Mouse (Mus musculus): ENCODE data around the gene Slc50a1.

The Slc50a1 gene

DNA sequence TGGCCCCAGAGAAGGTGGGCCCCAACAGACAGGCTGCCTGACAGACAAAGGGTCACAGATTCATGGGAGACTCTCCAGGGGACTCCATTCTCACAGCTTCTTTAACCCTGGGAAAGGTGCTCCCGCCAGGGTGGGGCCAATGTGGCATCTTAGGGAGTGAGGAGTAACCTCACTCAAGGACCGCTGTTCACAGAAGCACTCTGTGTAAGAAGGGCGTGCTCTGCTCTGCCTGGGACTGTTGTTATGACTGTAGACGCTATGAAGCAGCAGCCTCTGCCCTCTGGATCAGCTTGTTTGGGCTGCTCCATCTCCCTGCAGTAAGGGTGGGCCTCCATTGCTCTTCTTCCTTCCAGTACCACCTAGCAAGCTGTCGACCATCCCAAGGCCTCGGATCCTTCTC lies 34.1 kb upstream of the Slc50a1 start:
- TF ChIP-seq GATA4 (IDR thresholded peaks at IDR 0.05; ENCODE audit: insufficient replicate concordance, low read length) = no peak

DNA sequence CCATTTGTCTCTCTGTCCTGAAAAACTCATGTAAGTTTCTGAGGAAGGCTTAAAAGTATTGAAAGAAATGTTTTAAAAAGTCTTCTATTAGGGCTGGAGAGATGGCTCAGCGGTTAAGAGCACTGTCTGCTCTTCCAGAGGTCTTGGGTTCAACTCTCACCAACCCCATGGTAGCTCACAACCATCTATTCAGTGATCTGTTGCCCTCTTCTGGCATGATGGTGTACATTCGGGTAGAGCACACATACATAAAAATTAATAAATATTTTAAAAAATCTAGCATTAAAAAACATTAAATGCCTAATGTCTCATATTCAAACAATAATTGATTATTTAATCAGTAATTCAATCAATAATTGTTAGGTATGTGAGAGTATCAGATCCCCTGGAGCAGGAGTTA lies 30.1 kb upstream of the Slc50a1 start:
- TF ChIP-seq GATA4 (IDR thresholded peaks at IDR 0.05; ENCODE audit: insufficient replicate concordance, low read length) = no peak

DNA sequence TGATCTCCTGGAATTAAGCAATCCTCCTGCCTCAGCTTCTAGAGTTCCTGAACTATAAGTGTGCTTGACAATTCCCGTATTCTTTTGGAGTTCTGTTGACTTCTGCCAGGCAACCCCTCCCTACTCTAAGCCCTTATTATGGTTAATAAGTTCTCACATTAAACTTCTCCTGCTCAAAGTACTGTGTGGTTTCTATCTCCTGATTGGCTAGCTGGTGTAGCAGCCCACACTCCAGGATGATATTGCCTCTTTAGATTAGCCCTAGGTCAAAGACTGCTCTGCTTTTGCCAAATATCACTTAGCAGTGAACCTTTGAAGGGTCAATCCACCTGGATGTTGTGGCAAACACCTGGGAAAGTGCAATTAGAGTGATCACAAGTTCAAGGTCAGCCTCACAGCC lies 29.7 kb upstream of the Slc50a1 start:
- peak; percentile 22; the same call in 1 of the 2 replicates for TF ChIP-seq GATA4 (IDR thresholded peaks at IDR 0.05; ENCODE audit: insufficient replicate concordance, low read length)

DNA sequence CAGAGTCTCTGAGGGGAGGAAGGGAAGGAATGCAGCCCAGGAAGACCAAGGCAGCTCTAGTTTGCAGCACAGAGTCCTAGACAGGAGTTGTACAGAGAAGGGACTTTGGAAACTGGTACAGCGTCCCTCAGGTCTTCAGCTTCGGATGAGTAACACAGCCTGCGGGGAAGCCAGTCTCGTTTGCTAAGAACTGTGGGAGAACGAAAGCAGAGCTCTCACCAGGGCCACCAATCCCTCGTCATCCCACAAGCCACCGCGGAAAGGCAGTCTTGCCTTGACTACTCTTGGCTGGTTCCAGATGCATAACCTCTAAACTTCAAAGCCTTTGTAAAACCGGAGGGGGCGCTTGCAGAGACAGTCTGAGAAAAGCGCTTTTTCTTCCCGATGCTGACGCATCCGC lies 29.1 kb upstream of the Slc50a1 start:
- TF ChIP-seq GATA4 (IDR thresholded peaks at IDR 0.05; ENCODE audit: insufficient replicate concordance, low read length) = no peak

DNA sequence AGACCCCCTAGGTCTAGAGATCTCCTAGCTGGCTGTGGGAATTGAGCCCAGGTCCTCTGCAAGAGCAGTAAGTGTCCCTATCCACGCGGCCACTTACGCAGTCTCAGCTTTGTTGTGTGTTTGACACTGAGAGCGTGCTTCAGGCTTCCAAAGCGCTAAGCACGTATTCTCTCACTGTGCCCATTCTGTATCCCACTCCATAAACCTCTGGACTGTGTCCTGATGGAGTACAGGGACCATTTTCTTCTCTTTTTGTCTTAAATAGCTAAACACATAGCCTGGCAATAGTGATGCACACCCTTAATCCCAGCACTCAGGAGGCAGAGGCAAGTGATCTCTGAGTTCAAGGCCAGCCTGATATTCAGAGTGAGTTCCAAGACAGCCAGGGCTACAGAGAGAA lies 28.5 kb upstream of the Slc50a1 start:
- TF ChIP-seq GATA4 (IDR thresholded peaks at IDR 0.05; ENCODE audit: insufficient replicate concordance, low read length) = no peak

DNA sequence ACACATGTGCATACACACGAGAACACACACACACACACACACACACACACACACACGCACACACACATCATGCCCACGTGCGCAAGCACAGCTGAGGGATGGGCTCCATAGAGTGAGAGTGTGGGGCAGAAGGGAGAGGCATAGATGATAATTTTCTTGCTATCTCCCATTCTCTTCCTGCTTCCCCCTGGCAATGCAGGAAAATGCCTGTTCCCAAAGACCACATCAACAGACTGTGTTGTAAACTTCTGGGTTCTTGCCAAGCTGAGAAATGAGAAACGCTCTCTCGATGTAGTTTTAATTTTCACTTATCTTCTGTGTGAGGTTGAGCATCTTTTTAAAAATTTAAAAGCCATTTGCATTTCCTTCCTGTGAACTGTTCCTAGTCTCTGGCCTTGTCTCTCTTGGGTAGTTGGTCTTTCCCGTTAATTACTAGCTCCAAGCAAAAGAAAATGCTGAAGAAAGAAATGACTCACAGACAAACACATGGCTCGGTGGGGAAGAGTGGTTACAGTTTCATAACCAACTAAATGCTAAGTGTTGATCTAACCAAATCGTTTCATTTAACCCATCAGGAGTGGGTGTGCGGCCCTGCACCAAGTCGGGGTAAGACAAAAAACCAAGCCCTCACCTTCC lies 26.5 kb upstream of the Slc50a1 start:
- peak; percentile 51; the same call in 1 of the 2 replicates for TF ChIP-seq GATA4 (IDR thresholded peaks at IDR 0.05; ENCODE audit: insufficient replicate concordance, low read length)

DNA sequence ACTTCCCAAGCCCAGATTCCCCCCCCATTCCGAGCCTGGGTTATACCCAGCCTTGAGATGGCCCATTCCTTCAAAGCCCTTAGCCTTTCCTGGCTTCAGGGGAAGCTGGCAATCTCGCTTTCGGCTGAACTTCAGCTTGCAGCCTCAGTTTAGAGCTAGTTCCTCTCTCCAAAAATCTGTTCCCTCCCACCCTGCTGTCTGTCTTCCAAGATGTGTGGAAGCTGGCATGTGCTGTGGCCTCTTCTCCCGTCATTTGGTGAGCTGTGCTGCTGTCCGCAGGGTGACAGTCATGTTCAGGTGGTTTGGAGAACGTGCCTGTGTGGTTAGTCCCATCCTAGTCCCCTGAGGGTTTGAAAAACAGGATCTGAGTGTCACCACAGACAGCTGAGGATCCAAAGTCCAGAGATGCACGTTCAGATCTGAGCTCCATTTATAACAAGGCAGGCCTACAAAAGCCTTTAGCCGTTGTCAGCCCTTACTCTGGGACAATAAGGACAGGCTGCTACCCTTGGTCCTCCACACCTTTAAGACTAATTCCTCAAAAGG lies 25.4 kb upstream of the Slc50a1 start:
- TF ChIP-seq GATA4 (IDR thresholded peaks at IDR 0.05; ENCODE audit: insufficient replicate concordance, low read length) = no peak

DNA sequence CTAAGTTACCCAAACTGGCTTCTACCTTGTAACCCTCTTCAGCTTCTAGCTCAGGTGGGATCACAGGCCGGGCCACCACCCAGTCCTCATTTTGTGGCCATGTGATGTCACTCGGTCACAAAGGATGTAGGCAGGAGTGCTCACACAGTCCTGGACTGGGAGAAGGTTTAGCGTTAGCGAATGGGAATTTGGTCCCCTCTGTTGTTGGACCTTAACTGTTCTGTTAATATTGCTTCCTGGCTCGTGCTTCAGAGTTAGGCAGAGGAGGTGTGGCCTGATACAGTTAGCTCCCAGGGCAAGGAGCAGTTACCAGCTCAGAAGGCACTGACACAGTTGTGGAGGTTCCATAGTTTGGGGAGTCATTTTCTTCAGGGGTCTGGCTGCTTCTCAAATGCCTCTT lies 23.8 kb upstream of the Slc50a1 start:
- TF ChIP-seq GATA4 (IDR thresholded peaks at IDR 0.05; ENCODE audit: insufficient replicate concordance, low read length) = no peak

DNA sequence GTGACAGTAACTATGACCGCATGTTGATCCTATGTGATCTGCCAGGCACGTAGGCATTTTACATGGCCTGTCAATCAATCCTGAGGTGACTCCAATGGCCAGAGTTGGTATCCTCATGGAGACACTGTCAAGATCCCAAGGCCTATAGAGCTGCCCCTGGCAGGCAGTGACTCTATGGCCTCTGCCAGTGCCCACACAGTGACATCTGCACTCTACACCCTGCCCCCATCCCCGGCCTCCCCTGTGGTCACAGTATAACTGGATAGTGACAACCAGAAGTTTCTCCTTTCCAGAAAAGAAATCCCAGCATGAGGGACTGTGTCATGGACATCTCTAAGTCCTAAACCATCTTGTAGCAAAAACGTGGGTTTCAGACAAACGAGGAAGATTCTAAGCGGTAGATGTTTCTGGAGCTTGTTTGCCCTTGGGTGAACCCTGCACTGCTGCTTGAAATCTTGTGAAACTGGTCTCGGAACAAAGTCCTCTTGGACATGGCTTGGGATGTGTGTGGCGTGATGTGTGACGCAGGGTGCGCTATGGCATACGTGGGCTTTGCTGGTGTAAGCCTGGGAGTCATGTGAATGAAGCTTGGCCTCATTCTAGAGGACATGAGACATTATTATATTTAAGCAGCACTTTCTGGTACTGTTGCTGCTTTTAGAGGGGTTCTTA lies 23.0 kb upstream of the Slc50a1 start:
- TF ChIP-seq GATA4 (IDR thresholded peaks at IDR 0.05; ENCODE audit: insufficient replicate concordance, low read length) = no peak

DNA sequence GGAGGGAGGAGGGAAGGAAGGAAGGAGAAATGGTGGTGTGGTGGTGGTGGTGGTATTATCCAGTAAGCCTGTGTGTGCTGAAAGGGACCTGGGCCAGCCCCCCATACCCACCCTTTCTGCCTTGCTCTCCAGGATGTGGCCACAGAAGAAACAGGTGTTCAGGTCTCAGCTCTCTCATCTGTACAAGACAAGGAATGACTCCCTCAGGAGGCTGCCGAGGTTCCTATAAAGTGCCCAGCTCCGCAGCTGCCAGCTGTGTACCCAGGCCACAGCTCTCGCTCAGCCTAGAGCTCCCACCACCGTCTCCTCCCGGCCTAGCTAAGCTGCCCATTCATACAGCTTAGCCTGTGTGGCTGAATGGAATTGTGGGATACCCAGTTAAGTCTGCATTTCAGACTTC lies 21.9 kb upstream of the Slc50a1 start:
- no peak for TF ChIP-seq GATA4 (IDR thresholded peaks at IDR 0.05; ENCODE audit: insufficient replicate concordance, low read length)

DNA sequence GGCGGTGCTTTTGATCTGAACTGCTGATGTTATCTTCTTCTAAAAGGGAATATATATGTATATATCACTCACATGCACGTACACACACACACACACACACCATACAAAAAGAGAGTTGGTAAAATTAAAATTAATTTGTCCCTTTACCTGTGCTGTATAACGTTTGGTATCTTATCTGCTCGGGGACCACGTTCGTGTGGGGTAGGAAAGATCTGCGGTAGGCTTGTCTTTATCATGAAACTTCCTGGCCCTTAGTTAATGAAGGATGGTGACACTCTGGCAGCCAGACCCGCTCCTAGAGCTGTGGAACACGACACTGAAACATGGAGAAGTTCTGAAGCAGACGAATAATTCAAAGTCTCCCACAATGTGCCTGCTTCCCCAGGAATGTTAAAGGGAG lies 21.5 kb upstream of the Slc50a1 start:
- TF ChIP-seq GATA4 (IDR thresholded peaks at IDR 0.05; ENCODE audit: insufficient replicate concordance, low read length) = no peak

DNA sequence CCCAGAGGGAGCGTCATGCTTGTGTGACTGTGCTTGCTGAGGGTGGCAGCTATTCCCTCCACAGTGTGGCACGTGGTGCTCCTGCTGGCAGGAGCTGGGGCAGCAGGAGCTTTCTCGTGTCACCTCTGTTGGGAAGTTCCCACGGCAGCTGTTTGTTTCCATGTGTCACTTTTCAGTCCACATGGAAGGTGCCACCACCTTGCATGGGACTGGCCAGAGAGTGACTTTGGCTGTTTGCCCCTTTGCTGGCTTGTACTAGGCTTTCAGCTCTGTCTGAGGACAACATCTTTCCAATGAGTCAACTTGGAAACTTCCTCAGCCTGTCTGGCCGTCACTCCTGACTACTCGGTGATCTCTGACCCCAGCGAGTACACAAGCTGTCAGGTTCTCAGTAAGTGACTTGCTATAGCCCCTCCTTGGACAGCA lies 18.1 kb upstream of the Slc50a1 start:
- TF ChIP-seq GATA4 (IDR thresholded peaks at IDR 0.05; ENCODE audit: insufficient replicate concordance, low read length) = no peak

DNA sequence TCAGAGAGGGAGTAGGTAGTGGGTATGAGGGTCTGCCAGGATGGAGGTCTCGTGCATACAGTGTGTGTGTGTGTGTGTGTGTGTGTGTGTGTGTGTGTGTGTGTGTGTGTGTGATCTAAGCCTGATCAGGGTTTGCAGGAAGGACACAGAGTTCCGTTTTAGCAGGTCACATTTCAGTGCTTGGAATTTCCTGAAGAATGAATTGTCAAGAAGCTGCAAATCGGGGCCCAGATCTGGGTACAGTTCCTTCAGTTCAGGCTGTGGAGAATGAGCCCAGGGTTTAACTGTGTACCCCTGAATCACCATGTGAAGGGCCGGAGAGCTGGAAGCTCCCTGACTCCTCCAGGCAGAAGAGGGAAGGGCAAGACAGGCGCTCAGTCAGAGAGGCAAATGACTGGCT lies 16.9 kb upstream of the Slc50a1 start:
- peak; percentile 49; the same call in 1 of the 2 replicates for TF ChIP-seq GATA4 (IDR thresholded peaks at IDR 0.05; ENCODE audit: insufficient replicate concordance, low read length)

DNA sequence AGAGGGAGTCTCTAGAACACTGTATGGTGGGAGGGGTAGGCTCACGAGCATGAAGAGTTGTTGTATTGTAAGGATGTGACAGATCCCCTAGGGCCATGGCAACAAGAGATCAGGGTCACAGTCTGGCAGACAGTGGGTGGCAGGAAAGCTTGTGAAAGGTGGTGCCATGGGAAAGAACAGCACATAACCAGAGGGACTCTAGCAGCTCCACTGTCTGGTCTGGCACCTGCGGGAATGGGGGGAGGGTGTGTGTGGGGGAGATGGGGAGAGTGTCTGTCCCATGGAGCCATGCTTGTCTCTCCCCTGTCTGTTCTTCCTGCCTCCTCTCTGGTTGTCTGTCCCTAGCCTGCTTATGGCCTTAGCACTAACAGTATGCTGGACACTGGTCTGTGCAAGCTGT lies 15.2 kb upstream of the Slc50a1 start:
- TF ChIP-seq GATA4 (IDR thresholded peaks at IDR 0.05; ENCODE audit: insufficient replicate concordance, low read length) = no peak

DNA sequence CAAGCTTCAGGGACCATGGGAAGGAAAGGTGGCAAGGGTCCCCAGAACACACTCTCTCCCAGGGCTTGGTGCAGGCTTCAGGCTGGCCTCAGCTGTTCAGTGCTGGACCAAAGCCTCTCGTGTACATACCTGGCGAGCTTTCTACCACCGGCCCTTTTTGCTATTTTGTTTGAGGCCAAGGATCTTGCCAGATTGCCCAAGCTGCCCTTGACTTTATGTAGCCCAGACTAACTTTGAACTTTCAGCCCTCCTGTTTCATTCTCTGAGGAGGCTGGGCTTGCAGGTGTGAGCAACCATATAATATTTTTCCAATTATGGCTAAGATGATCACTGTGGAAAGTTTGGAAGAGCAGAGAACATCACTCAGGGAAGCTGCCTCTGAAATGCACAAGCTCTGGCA lies 13.9 kb upstream of the Slc50a1 start:
- no peak for TF ChIP-seq GATA4 (IDR thresholded peaks at IDR 0.05; ENCODE audit: insufficient replicate concordance, low read length)

DNA sequence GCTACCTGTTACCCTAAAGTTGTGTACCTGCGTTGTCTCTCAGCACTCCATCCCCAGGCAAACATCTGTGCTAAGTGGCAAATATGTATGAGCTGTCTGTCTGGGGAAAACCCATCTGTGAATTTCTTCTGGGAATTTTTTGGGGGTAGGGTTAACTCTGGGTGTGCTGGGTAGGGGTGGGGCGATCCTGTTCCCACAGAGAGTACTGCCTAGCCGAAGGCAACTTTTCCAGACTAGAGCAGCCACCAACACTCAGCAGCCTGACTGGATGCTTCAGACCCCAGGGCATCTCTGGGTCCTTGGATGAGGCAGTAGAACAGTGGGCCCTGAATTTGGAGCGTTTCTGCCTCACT lies 11.9 kb upstream of the Slc50a1 start:
- no peak for TF ChIP-seq GATA4 (IDR thresholded peaks at IDR 0.05; ENCODE audit: insufficient replicate concordance, low read length)

Data from liver, adult (tissue).